Mouse (Mus musculus) megakaryocyte, embryonic 14.5 days (primary cell): Measurements from ENCODE around the gene Nlgn1.

Experiments
- FLI1 ChIP-seq: IDR thresholded peaks from 2 replicates; pipeline ENCODE4 v1.6.1; 2012; ENCODE audit warnings: low read length, inconsistent platforms, mixed read lengths
- GATA1 ChIP-seq: IDR thresholded peaks from 3 replicates; pipeline ENCODE4 v1.6.1; 2012; ENCODE audit warnings: mixed read lengths, low read length, inconsistent platforms, borderline replicate concordance

DNA sequence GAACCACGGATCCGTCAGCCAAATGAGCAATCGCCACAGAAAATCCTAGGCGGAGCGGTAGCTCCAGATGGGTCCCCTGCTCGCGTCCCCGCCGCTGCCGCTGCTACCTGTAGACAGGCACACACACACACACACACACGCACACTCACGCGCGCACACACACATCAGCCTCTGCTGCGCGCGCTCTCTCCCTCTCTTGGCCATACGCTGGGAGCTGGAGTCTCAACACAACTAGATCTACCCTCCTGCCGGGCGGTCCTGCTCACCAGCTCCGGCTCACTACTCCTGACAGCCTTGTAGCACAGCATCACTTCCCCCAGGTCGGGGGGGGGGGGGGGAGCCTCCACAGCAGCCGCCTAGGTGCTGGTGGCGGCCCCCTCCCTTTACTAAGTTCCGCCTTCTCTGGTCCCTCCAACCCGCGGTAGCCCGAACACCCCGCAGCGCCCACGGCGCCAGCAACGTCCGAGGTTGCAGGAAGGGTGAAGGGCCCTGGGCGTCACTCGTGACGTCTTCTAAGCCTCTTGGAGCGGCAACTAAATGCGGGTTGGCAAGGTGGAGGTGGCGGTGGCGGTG is 1.1 kb upstream of the Nlgn1 start:
- no peak for TF ChIP-seq GATA1
- TF ChIP-seq FLI1, result no peak
